Mouse (Mus musculus) erythroblast, embryonic 14.5 days (primary cell): ENCODE measurements at regions not wholly inside any gene's neighbourhood (a gene's known extent, or its start where the extent isn't known, plus 50 kb on each side); places are given as distances from the start of the nearest gene placed in this dataset.

Source experiments
- GATA1 ChIP-seq: IDR thresholded peaks from 2 replicates; pipeline ENCODE4 v1.6.1; 2012; ENCODE audit warnings: low read length, inconsistent platforms, mixed read lengths
- TAL1 ChIP-seq: IDR thresholded peaks from 3 replicates; pipeline ENCODE4 v1.6.1; 2012; ENCODE audit warnings: low read length, inconsistent platforms, mixed read lengths

DNA sequence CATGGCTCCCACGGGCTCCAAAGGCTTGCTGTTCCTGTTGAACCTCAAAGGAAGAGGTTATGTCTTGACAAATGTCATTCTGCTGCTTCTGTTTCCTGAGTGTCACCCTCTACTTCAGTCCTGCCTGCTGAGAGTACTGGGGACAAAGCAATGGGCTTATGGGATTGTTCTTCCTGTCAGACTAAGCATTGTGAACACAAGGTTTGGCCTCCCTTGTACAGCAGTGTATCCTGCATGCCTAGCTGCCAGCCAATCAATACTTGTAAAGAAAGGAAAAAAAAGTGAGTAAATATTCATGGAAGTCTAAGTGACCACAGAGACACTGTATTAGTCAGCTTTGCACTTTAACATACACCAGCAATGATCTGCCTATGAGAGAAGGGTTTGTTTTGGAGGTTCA, 128.3 kb upstream of the Kit start:
- TF ChIP-seq GATA1 = no peak
- TF ChIP-seq TAL1 = no peak
